Mouse (Mus musculus): Measurements from ENCODE around the gene Rimbp2.
A peak's percentile ranks its signal among the peaks of the same experiment; 100 is the strongest.
"Not testable (repeated sequence)": the region's sequence is repeated elsewhere in the genome, so short reads cannot be mapped to it uniquely, and the experiment has no call there.

Gene Rimbp2

GRCm38 (mm10) chr5:128739838-128740171 is 213.5 kb downstream of the Rimbp2 start:
- DNase-seq, result no peak

GRCm38 (mm10) chr5:128739168-128739837 is 214.0 kb downstream of the Rimbp2 start:
- DNase-seq, result no peak

DNA sequence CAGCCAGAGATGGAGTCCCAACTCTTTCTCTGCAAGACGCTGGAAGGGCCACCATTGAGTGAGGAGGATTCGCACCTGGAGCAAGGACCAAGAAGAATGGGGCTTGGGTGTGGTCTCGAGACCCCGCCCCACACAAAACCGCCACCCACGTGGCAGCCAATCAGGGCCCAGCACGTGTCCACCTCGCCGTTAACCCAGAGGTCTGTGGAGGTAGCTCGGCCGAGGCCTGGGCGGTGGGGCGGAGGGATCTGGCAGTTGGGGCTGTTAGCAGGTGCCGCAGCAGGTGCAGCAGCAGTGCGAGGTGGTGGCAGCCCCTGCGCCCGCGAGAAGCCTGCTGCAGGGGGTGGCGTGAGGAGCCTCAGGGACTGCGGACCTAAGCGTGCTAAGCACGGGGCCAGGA is 217.4 kb downstream of the Rimbp2 start:
- no peak for DNase-seq

GRCm38 (mm10) chr5:128733955-128734354 is 219.3 kb downstream of the Rimbp2 start:
- DNase-seq, result peak; percentile 46 to 61

DNA sequence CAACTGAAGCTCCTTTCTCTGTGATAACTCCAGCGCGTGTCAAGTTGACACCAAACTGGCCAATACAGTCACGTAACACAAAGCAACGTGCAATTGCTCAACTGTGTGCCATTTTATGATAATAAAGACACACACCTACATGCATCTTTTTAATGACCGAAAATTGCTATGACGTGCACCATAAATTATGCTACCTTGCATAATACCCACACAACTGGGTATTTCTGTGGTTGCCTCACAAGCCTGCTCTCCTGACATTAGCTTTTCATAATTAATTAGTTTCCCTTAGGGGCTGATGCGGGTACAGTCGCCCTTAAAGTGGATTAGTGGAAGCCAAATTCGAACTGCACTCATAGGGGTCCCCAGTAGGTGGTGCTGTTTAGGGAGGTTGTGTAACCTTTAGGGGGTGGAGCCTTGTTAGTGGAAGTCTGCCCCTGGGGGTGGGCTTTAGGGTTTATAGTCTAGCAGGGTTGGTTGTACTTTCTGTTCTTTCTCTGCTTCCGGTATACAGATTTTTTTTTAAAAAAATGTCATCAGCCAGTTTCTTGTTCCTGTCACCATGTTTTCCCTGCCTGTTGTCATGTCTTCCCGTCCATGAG is 220.8 kb downstream of the Rimbp2 start:
- no peak for DNase-seq

DNA sequence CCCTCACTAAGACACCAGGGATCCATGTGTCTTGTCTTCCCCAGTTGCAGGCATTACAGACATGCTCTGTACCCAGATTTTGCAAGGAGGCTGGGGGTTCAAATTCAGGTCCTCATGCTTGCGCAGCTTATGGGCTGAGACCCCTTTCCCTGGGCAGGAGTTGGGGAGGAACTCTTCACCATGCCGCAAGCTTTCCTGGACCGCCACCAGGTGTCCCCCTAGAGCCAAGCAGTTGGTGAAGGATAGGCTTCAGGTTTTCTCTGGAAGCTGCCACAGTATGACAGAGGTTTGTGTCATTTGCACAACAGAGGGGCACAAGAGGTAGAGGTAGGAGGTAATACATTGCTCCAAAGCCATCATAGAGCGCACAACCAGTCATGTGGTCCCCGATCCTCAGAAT is 222.7 kb downstream of the Rimbp2 start:
- DNase-seq, result peak in 1 of 2 experiments; percentile 51

- no peak for DNase-seq
These were observed 223.9 kb downstream of the Rimbp2 start for GRCm38 (mm10) chr5:128729341-128729740.

- not testable (repeated sequence) for DNase-seq
These were observed 232.8 kb downstream of the Rimbp2 start for GRCm38 (mm10) chr5:128720461-128720860.

GRCm38 (mm10) chr5:128715171-128715570 is 238.1 kb downstream of the Rimbp2 start:
- DNase-seq, result no peak

GRCm38 (mm10) chr5:128711847-128712246 is 241.4 kb downstream of the Rimbp2 start:
- peak in 1 of 2 experiments; percentile 7 for DNase-seq

DNA sequence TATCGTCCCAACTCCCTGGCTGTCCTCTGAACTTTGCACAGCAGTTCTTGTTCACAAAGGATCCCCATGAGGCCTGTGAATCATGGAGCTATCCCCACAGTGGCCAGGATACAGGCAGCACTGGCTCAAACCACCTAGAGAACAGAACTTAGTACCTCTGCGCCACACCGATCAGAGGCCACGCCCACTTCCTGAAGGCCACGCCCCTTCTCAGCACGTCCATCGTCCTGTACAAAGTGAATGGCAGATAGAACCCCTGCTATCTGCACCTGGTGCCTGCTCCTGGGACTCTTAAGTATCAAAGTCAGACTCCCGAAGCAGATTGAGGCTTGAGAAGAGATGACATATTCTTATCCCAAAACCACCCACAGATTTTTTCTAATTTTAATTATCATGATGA is 242.7 kb downstream of the Rimbp2 start:
- no peak for DNase-seq

DNA sequence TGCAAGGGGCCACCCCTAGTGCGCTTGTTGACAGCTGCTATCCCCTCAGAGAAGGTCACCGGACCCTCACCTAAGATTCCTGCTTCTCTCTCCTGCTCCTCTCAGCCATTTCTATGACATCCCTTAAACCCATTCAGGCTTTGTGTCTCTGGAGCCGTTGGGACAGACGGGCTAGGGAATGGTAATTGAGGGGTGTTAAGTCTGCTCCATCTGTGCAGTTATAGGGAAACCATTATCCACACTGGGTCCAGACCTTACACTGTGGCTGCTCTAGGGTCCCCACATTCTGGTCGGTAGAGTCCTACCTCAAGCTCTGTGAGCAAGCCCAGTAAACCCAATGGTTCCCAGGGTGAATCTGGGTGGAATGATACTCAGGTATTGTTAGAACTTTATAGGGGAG is 244.4 kb downstream of the Rimbp2 start:
- no peak for DNase-seq

All from cerebellum, postnatal 25 days (tissue).